Mouse (Mus musculus): ENCODE results near the gene Acaca. TPM values are rescaled to one million over a fixed set of nuclear protein-coding genes. Genes with fewer than 3 reads are reported as not detected.
A peak's percentile ranks its signal among the peaks of the same experiment; 100 is the strongest.

Gene Acaca
- polyA plus RNA-seq, 1 experiment from 2014 or later = 32.6 TPM

DNA sequence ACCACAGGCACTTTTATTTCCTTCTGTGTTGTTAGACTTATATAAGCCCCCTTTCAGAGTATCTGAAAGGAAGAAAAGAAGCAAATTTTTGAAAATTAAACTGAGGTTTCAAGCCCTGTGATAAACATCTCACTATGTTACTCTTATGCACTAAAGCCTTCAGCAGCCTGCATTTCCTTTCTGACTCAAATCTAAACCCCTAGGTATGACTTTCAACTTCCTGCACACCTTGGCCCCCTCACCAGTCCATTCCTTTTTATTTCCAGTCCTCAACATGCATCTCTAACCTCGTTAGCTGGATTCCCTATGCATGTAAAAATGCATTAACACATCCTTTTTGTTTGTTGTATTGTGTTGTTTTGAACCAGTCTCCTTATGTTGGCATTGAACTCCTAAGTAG is 123.0 kb downstream of the Acaca start:
- H3K4me1 ChIP-seq (ENCODE audit: control insufficient read depth, insufficient read depth, low read length) = no peaks in the 10 kb centered on the region
- H3K36me3 ChIP-seq (ENCODE audit: control insufficient read depth, insufficient read depth, low read length) = no peaks in the 10 kb centered on the region
- no peak overlapping the region for H3K9ac ChIP-seq (ENCODE audit: low read length)
- no peaks in the 10 kb centered on the region for H3K9me3 ChIP-seq (ENCODE audit: control insufficient read depth, low read length)
- 85% methylated on average over 1 of the region's 1 CpGs for WGBS
- no peak overlapping the region for H3K27ac ChIP-seq (ENCODE audit: low read depth, low read length)
- ATAC-seq (ENCODE audit: low FRiP score) = no peak
- H3K4me2 ChIP-seq = no peak overlapping the region
- H3K4me3 ChIP-seq (ENCODE audit: low read depth, low read length) = no peak overlapping the region
- H3K27me3 ChIP-seq (ENCODE audit: control insufficient read depth, insufficient read depth, low read length) = no peaks in the 10 kb centered on the region
- no peak for DNase-seq (ENCODE audit: low spot score, missing footprints)

DNA sequence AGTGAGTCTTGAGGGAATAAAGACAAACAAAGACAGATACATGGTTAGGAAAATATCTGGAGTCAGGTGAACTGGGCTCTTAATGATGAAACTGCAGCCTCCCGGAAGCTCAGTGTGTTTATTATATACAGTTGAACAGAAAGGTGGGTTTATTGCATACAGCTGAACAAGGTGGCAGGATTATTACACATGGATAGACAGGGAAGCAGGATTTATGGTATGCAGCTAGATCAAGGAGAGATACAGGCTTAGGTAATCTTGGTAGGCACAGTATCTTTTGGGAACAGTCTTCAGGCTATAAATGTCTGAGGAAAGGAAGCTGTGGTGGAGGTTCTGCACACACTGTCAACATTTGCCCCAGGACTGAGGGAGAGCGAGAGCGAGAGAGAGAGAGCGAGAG is 126.4 kb downstream of the Acaca start:
- 100% methylated on average over 4 of the region's 4 CpGs for WGBS
- H3K36me3 ChIP-seq (ENCODE audit: control insufficient read depth, insufficient read depth, low read length) = no peaks in the 10 kb centered on the region
- ATAC-seq (ENCODE audit: low FRiP score) = no peak

DNA sequence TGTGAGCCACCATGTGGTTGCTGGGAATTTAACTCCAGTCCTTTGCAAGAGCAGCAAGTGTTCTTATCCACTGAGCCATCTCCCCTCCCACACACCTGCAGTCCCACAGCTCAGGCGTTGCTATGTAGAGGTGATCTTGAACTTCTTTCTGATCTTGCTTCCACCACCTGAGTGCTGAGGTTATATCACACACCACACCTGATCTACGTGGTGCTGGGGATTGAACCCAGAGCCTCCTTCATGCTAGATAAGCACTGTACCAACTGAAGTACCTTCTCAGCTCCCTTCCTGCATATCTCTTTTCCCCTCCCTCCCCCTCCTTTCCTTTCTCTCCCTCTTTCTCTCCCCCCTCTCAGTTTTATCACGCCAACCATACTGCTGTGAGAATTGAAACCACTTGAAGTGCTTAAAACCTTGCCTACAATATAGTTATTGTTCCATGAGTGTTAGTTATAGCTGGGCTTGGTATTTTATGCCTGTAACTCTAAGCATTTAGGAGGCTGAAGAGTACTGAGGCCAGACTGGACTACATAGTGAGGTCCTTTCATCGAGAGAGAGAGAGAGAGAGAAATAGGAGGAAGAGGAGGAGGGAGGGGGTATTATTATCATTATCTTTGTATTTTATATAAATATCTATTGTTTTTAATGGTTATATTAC is 128.7 kb downstream of the Acaca start:
- H3K4me2 ChIP-seq = no peak overlapping the region
- no peaks in the 10 kb centered on the region for H3K4me1 ChIP-seq (ENCODE audit: control insufficient read depth, insufficient read depth, low read length)
- H3K36me3 ChIP-seq (ENCODE audit: control insufficient read depth, insufficient read depth, low read length) = no peaks in the 10 kb centered on the region; the same call in 1 of the 2 replicates
- no peak for DNase-seq (ENCODE audit: low spot score, missing footprints)
- 95% methylated on average over 4 of the region's 4 CpGs for WGBS
- H3K4me3 ChIP-seq (ENCODE audit: low read depth, low read length) = no peak overlapping the region
- no peaks in the 10 kb centered on the region for H3K27me3 ChIP-seq (ENCODE audit: control insufficient read depth, insufficient read depth, low read length)
- H3K9ac ChIP-seq (ENCODE audit: low read length) = no peak overlapping the region
- H3K27ac ChIP-seq (ENCODE audit: low read depth, low read length) = no peak overlapping the region
- H3K9me3 ChIP-seq (ENCODE audit: control insufficient read depth, low read length) = no peaks in the 10 kb centered on the region
- ATAC-seq (ENCODE audit: low FRiP score) = no peak

More for the DNA sequence above, 126.4 kb downstream of the Acaca start:
- H3K4me1 ChIP-seq (ENCODE audit: control insufficient read depth, insufficient read depth, low read length) = no peaks in the 10 kb centered on the region
- H3K27ac ChIP-seq (ENCODE audit: low read depth, low read length) = no peak overlapping the region
- DNase-seq (ENCODE audit: low spot score, missing footprints) = no peak
- H3K27me3 ChIP-seq (ENCODE audit: control insufficient read depth, insufficient read depth, low read length) = no peaks in the 10 kb centered on the region
- no peak overlapping the region for H3K4me3 ChIP-seq (ENCODE audit: low read depth, low read length)
- H3K9ac ChIP-seq (ENCODE audit: low read length) = no peak overlapping the region
- H3K4me2 ChIP-seq = no peak overlapping the region
- no peaks in the 10 kb centered on the region for H3K9me3 ChIP-seq (ENCODE audit: control insufficient read depth, low read length)

DNA sequence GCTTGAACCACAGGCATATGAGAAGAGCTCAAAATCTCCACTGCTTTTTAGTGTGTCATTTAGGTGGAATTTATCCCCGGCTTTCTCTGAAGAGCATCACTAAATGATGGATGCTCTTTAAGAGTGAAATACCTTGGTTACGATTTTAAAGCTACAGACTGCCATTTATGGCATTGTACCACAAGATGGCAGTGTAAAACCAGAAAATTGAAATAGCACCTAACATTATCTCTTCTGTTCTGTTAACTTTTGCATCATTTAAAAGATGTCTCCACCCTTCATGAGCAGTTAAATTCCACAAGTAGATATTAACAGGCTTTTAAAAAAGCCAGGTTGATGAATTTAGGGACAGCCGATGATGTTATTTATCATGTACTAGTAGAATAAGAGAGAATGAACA is 135.0 kb downstream of the Acaca start:
- Histone ChIP-seq H3K27me3 (ENCODE audit: control insufficient read depth, insufficient read depth, low read length) (no peaks in the 10 kb centered on the region), H3K27ac (ENCODE audit: low read depth, low read length) (no peak overlapping the region), H3K4me1 (ENCODE audit: control insufficient read depth, insufficient read depth, low read length) (no peaks in the 10 kb centered on the region), H3K9ac (ENCODE audit: low read length) (no peak overlapping the region), H3K4me3 (ENCODE audit: low read depth, low read length) (no peak overlapping the region), H3K4me2 (no peak overlapping the region), H3K9me3 (ENCODE audit: control insufficient read depth, low read length) (no peaks in the 10 kb centered on the region), H3K36me3 (ENCODE audit: control insufficient read depth, insufficient read depth, low read length) (peaks cover 5% of the 10 kb centered on the region; the same call in 1 of the 2 replicates)
- 74% methylated on average over 3 of the region's 3 CpGs for WGBS
- no peak for ATAC-seq (ENCODE audit: low FRiP score)
- peak; percentile 89 for DNase-seq (ENCODE audit: low spot score, missing footprints)

DNA sequence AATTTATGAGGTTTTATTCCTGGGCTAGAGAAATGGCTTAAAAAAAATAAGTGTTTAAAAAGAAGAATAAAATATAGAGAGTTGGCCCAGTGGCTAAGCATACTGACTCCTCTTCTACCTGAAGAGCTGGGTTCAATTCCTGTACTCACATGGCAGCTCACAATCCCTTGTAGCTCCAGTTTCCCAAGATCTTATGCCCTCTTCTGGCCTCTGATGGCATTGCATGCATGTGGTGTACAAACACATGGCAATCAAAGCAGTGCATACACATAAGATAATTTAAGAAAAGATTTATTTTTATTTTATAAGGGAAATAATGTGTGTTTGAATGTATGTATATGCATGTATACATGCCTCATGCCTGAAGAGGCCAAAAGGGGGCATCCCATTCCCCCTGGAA is 138.6 kb downstream of the Acaca start:
- Histone ChIP-seq H3K9ac (ENCODE audit: low read length) (no peak overlapping the region), H3K4me3 (ENCODE audit: low read depth, low read length) (no peak overlapping the region), H3K27ac (ENCODE audit: low read depth, low read length) (no peak overlapping the region), H3K36me3 (ENCODE audit: control insufficient read depth, insufficient read depth, low read length) (peaks cover 5% of the 10 kb centered on the region; the same call in 1 of the 2 replicates), H3K4me2 (no peak overlapping the region), H3K4me1 (ENCODE audit: control insufficient read depth, insufficient read depth, low read length) (peaks cover 9% of the 10 kb centered on the region; the same call in 1 of the 2 replicates), H3K27me3 (ENCODE audit: control insufficient read depth, insufficient read depth, low read length) (no peaks in the 10 kb centered on the region), H3K9me3 (ENCODE audit: control insufficient read depth, low read length) (no peaks in the 10 kb centered on the region)
- DNase-seq (ENCODE audit: low spot score, missing footprints) (no peak), ATAC-seq (ENCODE audit: low FRiP score) (no peak)

DNA sequence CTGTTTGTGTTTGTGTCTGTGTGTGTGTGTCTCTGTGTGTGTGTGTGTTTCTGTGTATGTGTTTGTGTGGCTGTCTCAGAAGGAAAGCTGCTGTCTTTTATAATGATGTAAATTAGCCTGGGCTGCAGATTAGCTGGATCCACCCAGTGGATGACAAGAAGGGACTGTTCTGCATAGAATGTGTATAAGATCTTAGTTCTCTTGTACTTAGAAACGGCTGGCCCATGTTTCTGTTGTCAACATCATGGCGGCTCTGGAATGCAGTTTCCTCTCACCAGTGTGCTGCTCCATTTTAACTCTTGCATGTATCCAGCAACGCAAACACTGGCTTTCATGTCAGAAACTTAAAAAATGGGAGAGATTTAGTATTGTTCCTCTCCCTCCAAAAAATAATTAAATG is 141.0 kb downstream of the Acaca start:
- 63% methylated on average over 3 of the region's 3 CpGs for WGBS
- H3K4me1 ChIP-seq (ENCODE audit: control insufficient read depth, insufficient read depth, low read length) = peaks cover 9% of the 10 kb centered on the region; the same call in 1 of the 2 replicates
- H3K27ac ChIP-seq (ENCODE audit: low read depth, low read length) = no peak overlapping the region
- ATAC-seq (ENCODE audit: low FRiP score) (no peak), DNase-seq (ENCODE audit: low spot score, missing footprints) (no peak)
- peaks cover 2% of the 10 kb centered on the region; the same call in 1 of the 2 replicates for H3K36me3 ChIP-seq (ENCODE audit: control insufficient read depth, insufficient read depth, low read length)
- no peak overlapping the region for H3K9ac ChIP-seq (ENCODE audit: low read length)
- H3K9me3 ChIP-seq (ENCODE audit: control insufficient read depth, low read length) = no peaks in the 10 kb centered on the region
- no peak overlapping the region for H3K4me2 ChIP-seq
- no peaks in the 10 kb centered on the region for H3K27me3 ChIP-seq (ENCODE audit: control insufficient read depth, insufficient read depth, low read length)
- H3K4me3 ChIP-seq (ENCODE audit: low read depth, low read length) = no peak overlapping the region

DNA sequence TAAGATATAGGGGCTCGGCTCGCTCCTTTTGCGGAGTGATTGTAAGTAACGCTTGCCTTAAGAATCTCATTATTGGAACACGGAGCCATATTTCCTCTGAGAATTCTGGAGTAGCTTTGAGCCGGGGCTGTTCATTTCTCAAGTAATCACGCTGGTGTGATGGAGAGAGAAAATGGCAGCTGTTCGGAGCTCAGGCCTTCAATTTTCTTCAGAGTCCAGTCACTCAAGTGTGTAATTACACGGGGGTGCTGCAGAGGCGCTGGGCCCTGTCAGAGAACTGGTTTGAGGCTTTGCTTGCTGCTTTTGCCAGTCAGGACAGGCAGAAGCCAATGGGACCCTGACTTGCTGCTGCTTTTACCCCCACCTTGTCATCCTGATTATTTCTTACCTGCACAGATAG is 142.5 kb downstream of the Acaca start:
- DNase-seq (ENCODE audit: low spot score, missing footprints) (peak; percentile 89), ATAC-seq (ENCODE audit: low FRiP score) (peak; percentile 33; the same call in 1 of the 2 replicates)
- H3K9ac ChIP-seq (ENCODE audit: low read length) = no peak overlapping the region
- H3K27ac ChIP-seq (ENCODE audit: low read depth, low read length) = peak overlapping the region; percentile 59; the same call in 1 of the 2 replicates
- no peak overlapping the region for H3K4me2 ChIP-seq
- peaks cover 2% of the 10 kb centered on the region; the same call in 1 of the 2 replicates for H3K36me3 ChIP-seq (ENCODE audit: control insufficient read depth, insufficient read depth, low read length)
- peaks cover 12% of the 10 kb centered on the region; the same call in 1 of the 2 replicates for H3K4me1 ChIP-seq (ENCODE audit: control insufficient read depth, insufficient read depth, low read length)
- H3K27me3 ChIP-seq (ENCODE audit: control insufficient read depth, insufficient read depth, low read length) = no peaks in the 10 kb centered on the region
- no peaks in the 10 kb centered on the region for H3K9me3 ChIP-seq (ENCODE audit: control insufficient read depth, low read length)
- H3K4me3 ChIP-seq (ENCODE audit: low read depth, low read length) = no peak overlapping the region
- WGBS = 50% methylated on average over 10 of the region's 10 CpGs

DNA sequence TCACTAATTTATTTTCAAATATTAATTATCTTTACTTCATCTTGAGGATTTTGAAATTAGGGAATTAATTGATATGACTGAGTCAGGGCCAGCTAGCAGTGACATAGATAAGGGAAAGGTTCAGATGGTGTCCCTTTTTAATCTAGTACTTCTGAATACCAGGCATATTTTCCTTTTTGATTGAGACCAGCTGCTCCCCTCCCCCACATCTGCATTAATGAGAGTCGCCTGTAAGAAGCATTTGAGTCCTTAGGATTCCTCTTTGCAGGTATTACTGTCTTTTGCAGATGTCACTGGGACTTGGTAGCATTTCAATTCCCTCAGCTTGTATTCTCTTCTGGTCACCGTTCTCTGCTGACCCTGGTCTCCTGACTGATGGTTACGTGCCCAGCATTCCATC is 143.1 kb downstream of the Acaca start:
- Histone ChIP-seq H3K4me1 (ENCODE audit: control insufficient read depth, insufficient read depth, low read length) (peaks cover 19% of the 10 kb centered on the region), H3K9me3 (ENCODE audit: control insufficient read depth, low read length) (no peaks in the 10 kb centered on the region), H3K4me3 (ENCODE audit: low read depth, low read length) (no peak overlapping the region), H3K4me2 (no peak overlapping the region), H3K36me3 (ENCODE audit: control insufficient read depth, insufficient read depth, low read length) (peaks cover under 1% of the 10 kb centered on the region; the same call in 1 of the 2 replicates), H3K9ac (ENCODE audit: low read length) (no peak overlapping the region), H3K27me3 (ENCODE audit: control insufficient read depth, insufficient read depth, low read length) (no peaks in the 10 kb centered on the region), H3K27ac (ENCODE audit: low read depth, low read length) (no peak overlapping the region; the same call in 1 of the 2 replicates)
- no peak for DNase-seq (ENCODE audit: low spot score, missing footprints)
- ATAC-seq (ENCODE audit: low FRiP score) = no peak
- WGBS = 68% methylated on average over 3 of the region's 3 CpGs

DNA sequence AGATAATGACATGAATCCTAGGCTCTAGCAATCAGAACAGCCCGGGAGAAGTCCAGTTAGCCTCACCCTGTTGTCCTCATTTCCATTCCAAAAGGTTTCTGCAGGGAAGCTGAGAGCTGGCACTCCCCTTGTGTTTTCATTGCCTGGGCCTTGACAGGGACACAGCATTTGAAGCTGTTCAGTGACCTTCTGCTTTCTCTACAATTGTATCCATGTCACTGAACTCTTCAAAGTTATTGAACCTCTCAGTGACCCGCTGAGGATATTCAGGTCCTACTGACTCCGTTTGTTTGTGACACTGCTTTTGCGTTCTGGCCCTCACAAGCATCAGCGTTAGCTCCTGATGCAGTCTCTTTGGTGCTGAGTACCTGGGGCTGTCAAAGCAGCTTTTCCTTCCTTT is 147.5 kb downstream of the Acaca start:
- no peaks in the 10 kb centered on the region for H3K9me3 ChIP-seq (ENCODE audit: control insufficient read depth, low read length)
- no peaks in the 10 kb centered on the region for H3K27me3 ChIP-seq (ENCODE audit: control insufficient read depth, insufficient read depth, low read length)
- ATAC-seq (ENCODE audit: low FRiP score) (0 out of 2 replicates have a peak, but pooled peaks have one; percentile 33), DNase-seq (ENCODE audit: low spot score, missing footprints) (peak; percentile 84)
- no peak overlapping the region for H3K4me3 ChIP-seq (ENCODE audit: low read depth, low read length)
- H3K4me1 ChIP-seq (ENCODE audit: control insufficient read depth, insufficient read depth, low read length) = peaks cover 21% of the 10 kb centered on the region
- H3K9ac ChIP-seq (ENCODE audit: low read length) = no peak overlapping the region
- H3K27ac ChIP-seq (ENCODE audit: low read depth, low read length) = peak overlapping the region; percentile 31; the same call in 1 of the 2 replicates
- no peaks in the 10 kb centered on the region for H3K36me3 ChIP-seq (ENCODE audit: control insufficient read depth, insufficient read depth, low read length)
- WGBS = 15% methylated on average over 5 of the region's 5 CpGs
- no peak overlapping the region for H3K4me2 ChIP-seq
